Mouse (Mus musculus) E14TG2a.4 (cell line): Measurements from ENCODE around the gene Nmnat1.

Experiments used
- CTCF ChIP-seq: conservative IDR thresholded peaks from 2 replicates; pipeline ENCODE4 v1.5.1; 2014; ENCODE audit warnings: low read length
- POU5F1 ChIP-seq: IDR thresholded peaks from 2 replicates; pipeline ENCODE4 v1.6.1; 2014; ENCODE audit warnings: low read length, borderline replicate concordance

DNA sequence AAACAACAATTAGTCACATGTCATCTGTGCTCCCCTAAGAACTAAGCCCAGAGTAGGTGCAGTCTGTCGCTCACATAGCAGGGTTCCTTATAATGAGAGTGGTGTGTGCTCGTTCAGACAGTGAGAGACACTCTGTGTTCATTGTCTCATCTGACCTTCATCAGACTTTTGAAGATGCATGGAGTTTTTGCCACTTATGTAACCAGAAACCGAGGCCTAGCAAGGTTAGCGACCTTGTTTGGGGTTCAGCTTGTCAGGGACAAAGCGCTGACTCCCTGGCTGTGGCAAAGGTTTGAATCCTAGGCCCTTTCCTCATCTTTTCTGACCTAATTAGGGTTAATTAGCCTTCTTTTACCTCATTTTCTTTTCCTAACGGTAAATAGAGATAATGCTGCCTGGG lies 39.0 kb upstream of the Nmnat1 start:
- TF ChIP-seq CTCF = no peak
- no peak for TF ChIP-seq POU5F1
